ENCODE assay signal across 16 mouse cellular contexts in genomic region chr14:8621164-8621563, GRCm38 (mm10). TPM values are rescaled to one million over a fixed set of nuclear protein-coding genes. Genes with fewer than 3 reads are reported as not detected.
A peak's percentile ranks its signal among the peaks of the same experiment; 100 is the strongest.
DNase-seq lines count a peak whose midpoint lies in the region; ATAC-seq and TF ChIP-seq lines count a peak whose summit lies in the region.
"Had no signal": no experiment of that assay in that cellular context is flagged by ENCODE, and none has a peak within 500 bp of the region (broad histone marks: within the 10 kb centered on the region; RNA-seq: fewer than 3 reads in every experiment).

No protein-coding gene starts in this region.

- H3K27ac ChIP-seq in kidney, adult 2 months (ENCODE audit: insufficient read depth, low read depth, low read length): no peak overlapping the region
- peak overlapping the region; percentile 99 for H3K27ac ChIP-seq in thymus, adult 2 months (ENCODE audit: control insufficient read depth, insufficient read depth, low read length)
- no peak overlapping the region for H3K27ac ChIP-seq in heart, embryonic 14.5 days (replicated peaks in 1 of 2; ENCODE audit: control insufficient read depth in 1 of 2, insufficient read depth in 1 of 2, low read depth in 2 of 2, low read length in 2 of 2)
- no peak overlapping the region for H3K27ac ChIP-seq in stomach, embryonic 15.5 days
- H3K27ac ChIP-seq in forebrain, embryonic 10.5 days: no peak overlapping the region
- H3K27ac ChIP-seq: liver, embryonic 15.5 days had no signal

- DNase-seq in kidney, adult 2 months: peak; percentile 5
- DNase-seq in kidney, adult 9 months: no peak
- no peak for DNase-seq in thymus, adult 2 months
- DNase-seq in thymus, postnatal 0 days (ENCODE audit: low spot score): no peak
- no peak for DNase-seq in forebrain, embryonic 10.5 days (ENCODE audit: extremely low spot score, low spot score)
- DNase-seq: adrenal gland, postnatal 10 days; cerebellum, postnatal 36 days; right cerebral cortex, postnatal 25 days had no signal

- H3K4me2 ChIP-seq in heart, embryonic 14.5 days (ENCODE audit: low read length): no peak overlapping the region
- H3K4me2 ChIP-seq in stomach, embryonic 15.5 days: no peak overlapping the region
- H3K4me2 ChIP-seq: liver, embryonic 15.5 days had no signal

- H3K9ac ChIP-seq in heart, embryonic 14.5 days (ENCODE audit: low read length): no peak overlapping the region
- H3K9ac ChIP-seq in stomach, embryonic 15.5 days: no peak overlapping the region
- H3K9ac ChIP-seq: liver, embryonic 15.5 days had no signal

- no peak for TF ChIP-seq POLR2A in kidney, adult 2 months (IDR thresholded peaks at IDR 0.05; ENCODE audit: low read depth, low read length)
- no peak for TF ChIP-seq POLR2A in thymus, adult 2 months (IDR thresholded peaks at IDR 0.05; ENCODE audit: control insufficient read depth, extremely low read depth, insufficient read depth, low read length, poor library complexity)

- no peaks in the 10 kb centered on the region for H3K36me3 ChIP-seq in kidney, adult 2 months (ENCODE audit: control insufficient read depth, insufficient read depth, low read length)
- no peaks in the 10 kb centered on the region for H3K36me3 ChIP-seq in thymus, adult 2 months (ENCODE audit: control insufficient read depth, insufficient read depth, low read length)
- H3K36me3 ChIP-seq in heart, embryonic 14.5 days (ENCODE audit: control insufficient read depth, insufficient read depth, low read length): no peaks in the 10 kb centered on the region
- no peaks in the 10 kb centered on the region for H3K36me3 ChIP-seq in stomach, embryonic 15.5 days
- H3K36me3 ChIP-seq in forebrain, embryonic 10.5 days (replicated peaks): no peaks in the 10 kb centered on the region
- H3K36me3 ChIP-seq: liver, embryonic 15.5 days had no signal

- H3K4me1 ChIP-seq in kidney, adult 2 months (ENCODE audit: control insufficient read depth, insufficient read depth, low read length): no peaks in the 10 kb centered on the region
- peaks cover 9% of the 10 kb centered on the region for H3K4me1 ChIP-seq in thymus, adult 2 months (replicated peaks; ENCODE audit: control insufficient read depth, insufficient read depth, low read length)
- 0 out of 4 replicates have a peak, but pooled peaks cover 0 to 4% of the 10 kb centered on the region in 2 experiments for H3K4me1 ChIP-seq in heart, embryonic 14.5 days (ENCODE audit: control insufficient read depth in 2 of 2, insufficient read depth in 2 of 2, low read length in 2 of 2)
- H3K4me1 ChIP-seq in stomach, embryonic 15.5 days: no peaks in the 10 kb centered on the region
- H3K4me1 ChIP-seq in forebrain, embryonic 10.5 days: peaks cover 6% of the 10 kb centered on the region
- H3K4me1 ChIP-seq: liver, embryonic 15.5 days had no signal

- no peak overlapping the region for H3K4me3 ChIP-seq in kidney, adult 2 months (ENCODE audit: insufficient read depth, low read depth, low read length)
- no peak overlapping the region for H3K4me3 ChIP-seq in thymus, adult 2 months (ENCODE audit: control insufficient read depth, insufficient read depth, low read length)
- no peak overlapping the region for H3K4me3 ChIP-seq in heart, embryonic 14.5 days (ENCODE audit: control insufficient read depth in 1 of 2, insufficient read depth in 1 of 2, low read depth in 1 of 2, low read length in 2 of 2)
- no peak overlapping the region for H3K4me3 ChIP-seq in stomach, embryonic 15.5 days (replicated peaks)
- H3K4me3 ChIP-seq in forebrain, embryonic 10.5 days: no peak overlapping the region
- H3K4me3 ChIP-seq: erythroblast, embryonic 14.5 days; liver, embryonic 15.5 days had no signal

- no peak for TF ChIP-seq CTCF in kidney, adult 2 months (conservative IDR thresholded peaks at IDR 0.05; ENCODE audit: insufficient read depth, insufficient read length, low read depth, low read length)
- TF ChIP-seq CTCF in thymus, adult 2 months (IDR thresholded peaks at IDR 0.05; ENCODE audit: borderline replicate concordance, control insufficient read depth, extremely low read depth, insufficient read depth, low read length, poor library complexity): no peak

- 60% methylated on average over 6 of the region's 6 CpGs for WGBS in kidney, adult 2 months
- 52% methylated on average over 6 of the region's 6 CpGs for WGBS in thymus, adult 2 months
- WGBS in heart, embryonic 14.5 days: 41% methylated on average over 6 of the region's 6 CpGs
- 56% methylated on average over 6 of the region's 6 CpGs for WGBS in stomach, embryonic 15.5 days
- WGBS in forebrain, embryonic 10.5 days: 51% methylated on average over 6 of the region's 6 CpGs

- H3K27me3 ChIP-seq in kidney, adult 2 months (replicated peaks; ENCODE audit: control insufficient read depth, insufficient read depth, low read length): no peaks in the 10 kb centered on the region
- no peaks in the 10 kb centered on the region for H3K27me3 ChIP-seq in thymus, adult 2 months (ENCODE audit: control insufficient read depth, insufficient read depth, low read length)
- H3K27me3 ChIP-seq in heart, embryonic 14.5 days (ENCODE audit: control insufficient read depth, insufficient read depth, low read length): no peaks in the 10 kb centered on the region
- no peaks in the 10 kb centered on the region for H3K27me3 ChIP-seq in stomach, embryonic 15.5 days (replicated peaks)
- no peaks in the 10 kb centered on the region for H3K27me3 ChIP-seq in forebrain, embryonic 10.5 days (ENCODE audit: poor library complexity, severe bottlenecking)
- H3K27me3 ChIP-seq: liver, embryonic 15.5 days had no signal

- H3K9me3 ChIP-seq in heart, embryonic 14.5 days (ENCODE audit: control insufficient read depth, low read length): no peaks in the 10 kb centered on the region
- no peaks in the 10 kb centered on the region for H3K9me3 ChIP-seq in stomach, embryonic 15.5 days
- H3K9me3 ChIP-seq in forebrain, embryonic 10.5 days: no peaks in the 10 kb centered on the region
- H3K9me3 ChIP-seq: liver, embryonic 15.5 days had no signal

- peak; percentile 56; the same call in 1 of the 2 replicates for ATAC-seq in heart, embryonic 14.5 days (ENCODE audit: insufficient number of reproducible peaks, insufficient read depth, low FRiP score, low read depth)
- ATAC-seq in stomach, embryonic 15.5 days (ENCODE audit: insufficient read depth, low FRiP score, low read depth): 0 out of 2 replicates have a peak, but pooled peaks have one; percentile 53
- no peak for ATAC-seq in erythroid progenitor cell, adult 5-6 weeks (replicated peaks; ENCODE audit: low FRiP score, poor library complexity, severe bottlenecking)
- ATAC-seq: inflammation-experienced regulatory T-cells, adult 6 months had no signal

RNA-seq across cellular contexts. Expression of gene 4930452B06Rik, which starts 44.9 kb away (rescaled TPM):
- 0.58 and 0.64 TPM in 2 replicates for polyA plus RNA-seq in kidney, adult 2 months (2012; rRNA removed)
- polyA plus RNA-seq in thymus, adult 2 months (2012; rRNA removed): 1.1 and 1.4 TPM in 2 replicates
- polyA plus RNA-seq in thymus, postnatal 0 days (2015; fragmentation: Nextera tagmentation; extraction: Ambion mirVana): 1.6 and 1.9 TPM in 2 replicates
- polyA plus RNA-seq in heart, embryonic 14.5 days (2014; fragmentation: Nextera tagmentation; extraction: Ambion mirVana): 20.7 and 22.3 TPM in 2 replicates
- polyA plus RNA-seq in stomach, embryonic 15.5 days (2015; fragmentation: Nextera tagmentation; extraction: Ambion mirVana): 11.0 and 11.2 TPM in 2 replicates
- total RNA-seq in erythroid progenitor cell, adult 5-6 weeks (2015; ENCODE audit: low replicate concordance): not detected in 2 replicates
- total RNA-seq in erythroid progenitor cell, adult 5-6 weeks (2017; ENCODE audit: low replicate concordance): not detected in 2 replicates
- polyA plus RNA-seq in forebrain, embryonic 10.5 days (2016; fragmentation: Nextera tagmentation; extraction: Ambion mirVana): 12.1 and 12.3 TPM in 2 replicates
- total RNA-seq: megakaryocyte, adult 5-6 weeks; monocyte, adult 5-6 weeks had no signal
- polyA plus RNA-seq: erythroblast, embryonic 14.5 days had no signal
